Mouse (Mus musculus) adrenal gland, adult (tissue): Measurements from ENCODE around the gene Hmgcl.

Source experiments
- DNase-seq, 2 experiments: peaks; one replicate each; pipeline ENCODE4 v3.0.0; 2022 to 2023; ENCODE audit warnings: low spot score in 1 of 2; ENCODE audit not compliant: inconsistent age in 2 of 2

The Hmgcl gene

GRCm38 (mm10) chr4:135926195-135926808 lies 19.9 kb upstream of the Hmgcl start:
- DNase-seq, result no peak

GRCm38 (mm10) chr4:135926861-135927260 lies 19.4 kb upstream of the Hmgcl start:
- no peak for DNase-seq

GRCm38 (mm10) chr4:135928376-135928775 lies 17.9 kb upstream of the Hmgcl start:
- no peak for DNase-seq

GRCm38 (mm10) chr4:135929405-135929804 lies 16.8 kb upstream of the Hmgcl start:
- DNase-seq, result no peak

- DNase-seq, result no peak
These were observed 16.4 kb upstream of the Hmgcl start for GRCm38 (mm10) chr4:135929828-135930227.

- DNase-seq, result no peak
These were observed 16.0 kb upstream of the Hmgcl start for GRCm38 (mm10) chr4:135930239-135930638.

- DNase-seq, result peak in 1 of 2 experiments; percentile 61
These were observed 14.4 kb upstream of the Hmgcl start for GRCm38 (mm10) chr4:135931832-135932231.

- DNase-seq, result no peak
These were observed 11.3 kb upstream of the Hmgcl start for GRCm38 (mm10) chr4:135934708-135935500.

GRCm38 (mm10) chr4:135935502-135935901 lies 10.7 kb upstream of the Hmgcl start:
- DNase-seq, result peak in 1 of 2 experiments; percentile 45

- DNase-seq, result peak in 1 of 2 experiments; percentile 25
These were observed 7.4 kb upstream of the Hmgcl start for GRCm38 (mm10) chr4:135938858-135939257.

GRCm38 (mm10) chr4:135941026-135941425 lies 5.2 kb upstream of the Hmgcl start:
- DNase-seq, result peak in 1 of 2 experiments; percentile 59

GRCm38 (mm10) chr4:135942193-135942592 lies 4.1 kb upstream of the Hmgcl start:
- peak in 1 of 2 experiments; percentile 33 for DNase-seq

GRCm38 (mm10) chr4:135943389-135943788 lies 2.9 kb upstream of the Hmgcl start:
- no peak for DNase-seq

GRCm38 (mm10) chr4:135945706-135946105 lies 542 bp upstream of the Hmgcl start:
- DNase-seq, result peak in 1 of 2 experiments; percentile 70

GRCm38 (mm10) chr4:135946659-135947301 lies 532 bp downstream of the Hmgcl start:
- DNase-seq, result peak in 1 of 2 experiments; percentile 69

GRCm38 (mm10) chr4:135948142-135948541 lies 1.9 kb downstream of the Hmgcl start:
- DNase-seq, result peak in 1 of 2 experiments; percentile 35

GRCm38 (mm10) chr4:135949475-135949874 lies 3.2 kb downstream of the Hmgcl start:
- DNase-seq, result peak in 1 of 2 experiments; percentile 53

- DNase-seq, result peak; percentile 55 to 60
These were observed 3.7 kb downstream of the Hmgcl start for GRCm38 (mm10) chr4:135949911-135950310.

- peak in 1 of 2 experiments; percentile 28 for DNase-seq
These were observed 4.1 kb downstream of the Hmgcl start for GRCm38 (mm10) chr4:135950365-135950764.

GRCm38 (mm10) chr4:135951505-135951904 lies 5.3 kb downstream of the Hmgcl start:
- DNase-seq, result no peak

- DNase-seq, result no peak
These were observed 6.9 kb downstream of the Hmgcl start for GRCm38 (mm10) chr4:135953179-135953578.

- peak; percentile 58 to 90 for DNase-seq
These were observed 8.0 kb downstream of the Hmgcl start for GRCm38 (mm10) chr4:135954241-135954640.
